Mouse (Mus musculus) ES-E14 (cell line): ENCODE measurements around the gene Rreb1. TPM values are rescaled to one million over a fixed set of nuclear protein-coding genes. Genes with fewer than 3 reads are reported as not detected.

Experiments
- DNase-seq: peaks from one replicate; pipeline ENCODE4 v3.0.0-alpha.2; 2013; ENCODE audit warnings: low read depth, low spot score
- H3K27ac ChIP-seq: 2 replicates; pipeline ENCODE4 v1.5.1; 2012; ENCODE audit warnings: low read depth, mild to moderate bottlenecking, low read length, moderate library complexity, mixed read lengths; ENCODE audit not compliant: poor library complexity, insufficient read depth, severe bottlenecking
- H3K36me3 ChIP-seq: 2 replicates; pipeline ENCODE4 v1.6.1; 2012; ENCODE audit warnings: mild to moderate bottlenecking, low read length, moderate library complexity, mixed read lengths; ENCODE audit not compliant: control insufficient read depth, poor library complexity, insufficient read depth, severe bottlenecking
- H3K4me1 ChIP-seq, 2 experiments: fragments of 150-350 bp in 1 of 2; sonication (generic) in 1 of 2; 2 replicates each; pipeline ENCODE4 v1.6.1; 2012; ENCODE audit warnings: low read length in 2 of 2, mild to moderate bottlenecking in 1 of 2, mixed read lengths in 1 of 2; ENCODE audit not compliant: control insufficient read depth in 2 of 2, insufficient read depth in 2 of 2, poor library complexity in 1 of 2
- H3K4me3 ChIP-seq, 2 experiments: fragments of 150-350 bp in 1 of 2; sonication (generic) in 1 of 2; 2 replicates each; pipeline ENCODE4 v1.5.1; 2012; ENCODE audit warnings: low read length in 2 of 2, low read depth in 1 of 2, mild to moderate bottlenecking in 1 of 2, mixed read lengths in 1 of 2; ENCODE audit not compliant: insufficient read depth in 1 of 2, poor library complexity in 1 of 2, severe bottlenecking in 1 of 2
- H3K9ac ChIP-seq: 2 replicates; pipeline ENCODE4 v1.6.1; 2012; ENCODE audit warnings: low read depth, mild to moderate bottlenecking, low read length, mixed read lengths; ENCODE audit not compliant: poor library complexity, insufficient read depth, severe bottlenecking
- H3K9me3 ChIP-seq: fragments of 150-350 bp; sonication (generic); 2 replicates; pipeline ENCODE4 v1.6.1; 2012; ENCODE audit warnings: low read depth, mild to moderate bottlenecking, low read length; ENCODE audit not compliant: control insufficient read depth, insufficient read depth
- CHD2 ChIP-seq: IDR thresholded peaks from 2 replicates; pipeline ENCODE4 v1.6.1; 2014; ENCODE audit warnings: mild to moderate bottlenecking, low read depth, low read length, inconsistent platforms
- HCFC1 ChIP-seq: IDR thresholded peaks from 2 replicates; pipeline ENCODE4 v1.6.1; 2012; ENCODE audit warnings: low read length, inconsistent platforms, borderline replicate concordance; ENCODE audit not compliant: insufficient read depth
- MAFK ChIP-seq: IDR thresholded peaks from 2 replicates; pipeline ENCODE4 v1.6.1; 2014; ENCODE audit warnings: mild to moderate bottlenecking, low read depth, low read length, inconsistent platforms; ENCODE audit not compliant: insufficient read depth
- ZC3H11A ChIP-seq: IDR thresholded peaks from 2 replicates; pipeline ENCODE4 v1.6.1; 2012; ENCODE audit warnings: low read depth, mild to moderate bottlenecking, inconsistent platforms, low read length, borderline replicate concordance
- ZNF384 ChIP-seq: IDR thresholded peaks from 2 replicates; pipeline ENCODE4 v1.6.1; 2012; ENCODE audit warnings: low read depth, low read length, inconsistent platforms
- in situ Hi-C, 2 experiments: fragments of 600-800 bp; cut with MboI; formaldehyde crosslinking; loops; one replicate each; pipeline ENCODE4 v1.15.1; 2025; ENCODE audit warnings: low sequenced_read_pairs in 2 of 2, inconsistent platforms in 1 of 2; ENCODE audit not compliant: unreplicated experiment in 2 of 2
- total RNA-seq: library from RNA; depleted of rRNA; stranded (reverse); fragments of 300-350 nt; gene quantifications from 2 replicates; pipeline ENCODE4 v1.2.3, GENCODE M21; 2012

The Rreb1 gene
- total RNA-seq, 1 experiment: 14.7 TPM

DNA sequence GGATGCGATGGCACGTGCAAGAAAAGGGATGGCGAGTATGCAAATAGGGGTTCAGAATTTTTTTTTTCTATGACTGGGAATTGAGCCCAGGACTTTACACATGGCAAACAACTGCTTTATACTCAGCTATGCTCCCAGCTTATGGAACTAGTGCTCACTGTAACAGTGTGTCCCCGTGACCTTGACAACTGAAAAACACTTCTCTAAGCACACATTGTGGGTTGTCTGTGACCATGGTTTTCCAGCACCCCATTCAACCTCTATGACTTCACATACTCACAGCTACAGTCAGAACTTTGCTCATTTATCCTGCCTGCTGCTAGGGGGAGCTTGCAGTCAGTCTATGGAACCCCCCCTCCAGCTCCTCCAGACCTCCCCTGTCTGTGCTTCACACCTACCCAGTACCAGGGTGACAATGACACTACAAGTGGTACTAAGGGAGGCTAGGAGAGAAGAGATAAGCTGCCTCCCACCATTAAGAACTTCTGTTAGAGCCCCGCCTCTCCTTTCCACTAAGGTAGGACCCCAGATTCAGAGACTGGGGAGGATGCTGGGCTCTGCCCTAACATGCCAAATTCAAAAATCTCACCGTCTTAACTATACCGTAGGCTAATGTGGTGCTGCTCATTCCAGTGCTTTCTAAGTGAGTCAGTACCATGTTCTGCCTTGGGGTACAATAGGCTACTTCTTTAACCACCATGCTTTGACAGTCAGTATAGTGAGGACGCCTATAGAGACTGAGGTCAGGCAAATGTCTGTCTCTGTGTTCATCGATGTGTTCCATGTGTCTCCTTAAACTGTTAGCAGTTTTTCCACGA lies 145.7 kb downstream of the Rreb1 start:
- in situ Hi-C loops: no loop called here
- TF ChIP-seq MAFK (no peak), ZC3H11A (no peak), CHD2 (no peak), ZNF384 (no peak), HCFC1 (no peak)
- H3K4me3 ChIP-seq: no peak overlapping the region
- H3K36me3 ChIP-seq: peaks cover 6% of the 10 kb centered on the region; the same call in 1 of the 2 replicates
- H3K4me1 ChIP-seq: peaks cover 2 to 5% of the 10 kb centered on the region in 2 experiments; a peak in 1 of 4 replicates
- no peak for DNase-seq
- H3K9me3 ChIP-seq: no peaks in the 10 kb centered on the region
- H3K9ac ChIP-seq: no peak overlapping the region
- H3K27ac ChIP-seq: no peak overlapping the region

DNA sequence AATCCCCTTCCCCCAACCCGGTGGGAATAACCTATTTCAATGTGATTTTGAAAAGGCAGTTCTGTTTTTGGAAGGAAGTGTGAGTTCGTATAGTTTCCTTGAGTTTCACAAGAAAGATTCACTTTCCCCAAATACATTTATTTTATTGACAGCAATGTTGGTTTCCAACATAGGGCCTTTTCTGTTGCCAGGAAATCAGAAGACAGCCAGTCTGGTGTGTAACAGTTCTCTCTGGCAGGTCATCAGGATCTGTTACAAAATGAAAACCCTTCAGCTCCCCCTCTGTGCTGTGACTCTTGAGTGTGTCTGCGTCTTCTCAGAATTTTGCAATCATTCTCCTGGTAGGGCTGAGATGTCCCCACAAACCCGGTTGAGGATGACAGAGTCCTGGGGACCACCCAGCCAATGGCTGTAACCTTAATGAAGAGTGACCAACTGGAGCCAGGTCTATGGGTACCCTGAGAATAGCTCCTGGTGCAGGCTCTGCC lies 146.3 kb downstream of the Rreb1 start:
- no peaks in the 10 kb centered on the region for H3K9me3 ChIP-seq
- H3K36me3 ChIP-seq: peaks cover 10% of the 10 kb centered on the region; the same call in 1 of the 2 replicates
- H3K4me1 ChIP-seq: peaks cover 2 to 5% of the 10 kb centered on the region in 2 experiments; a peak in 1 of 4 replicates
- DNase-seq: no peak
- H3K4me3 ChIP-seq: no peak overlapping the region
- no peak overlapping the region for H3K9ac ChIP-seq
- no peak overlapping the region for H3K27ac ChIP-seq
- TF ChIP-seq CHD2 (no peak), ZC3H11A (no peak), MAFK (no peak), ZNF384 (no peak), HCFC1 (no peak)
- in situ Hi-C loops: no loop called here

DNA sequence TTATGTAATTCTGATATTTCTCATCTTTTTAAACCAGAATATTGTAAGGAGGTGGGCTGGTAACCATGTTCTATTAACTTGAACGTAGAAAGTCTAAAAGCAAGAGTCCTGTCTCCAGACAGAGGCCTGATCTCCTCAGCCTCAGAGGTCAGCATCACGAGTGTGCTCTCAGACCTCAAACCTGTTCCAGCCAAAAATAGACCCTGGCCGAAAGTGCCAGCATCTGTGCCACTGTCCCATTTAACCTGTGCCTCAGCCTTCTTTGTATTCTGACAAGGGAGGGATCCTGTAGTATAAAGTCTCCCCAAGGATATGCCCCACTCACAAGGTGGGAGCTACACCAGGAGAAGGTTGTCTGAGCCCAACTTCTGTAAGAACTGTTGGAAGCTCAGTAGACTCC lies 148.2 kb downstream of the Rreb1 start:
- in situ Hi-C loops: no loop called here
- H3K4me1 ChIP-seq: peaks cover 8 to 17% of the 10 kb centered on the region in 2 experiments; a peak in 3 of 4 replicates

DNA sequence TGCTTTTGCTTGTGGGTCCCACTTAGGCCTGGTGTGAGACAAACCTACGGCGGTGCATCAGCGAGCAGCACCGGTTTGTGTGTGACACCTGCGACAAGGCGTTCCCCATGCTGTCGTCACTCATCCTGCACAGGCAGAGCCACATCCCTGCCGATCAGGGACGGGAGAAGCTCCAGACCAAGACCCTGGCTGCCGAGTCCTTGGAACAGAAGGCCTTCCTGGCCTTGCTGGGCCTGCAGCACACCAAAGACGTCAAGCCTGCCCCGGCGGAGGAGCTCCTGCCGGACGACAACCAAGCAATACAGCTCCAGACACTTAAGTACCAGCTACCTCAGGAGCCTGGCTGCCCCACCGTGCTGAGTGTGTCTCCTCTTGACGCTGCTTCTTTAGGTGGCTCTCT lies 151.3 kb downstream of the Rreb1 start:
- Histone ChIP-seq H3K36me3 (peaks cover 36% of the 10 kb centered on the region), H3K4me3 (peak overlapping the region in 1 of 2 experiments; percentile 32; a peak in 1 of 4 replicates), H3K9ac (no peak overlapping the region), H3K27ac (no peak overlapping the region), H3K4me1 (peaks cover 7 to 15% of the 10 kb centered on the region in 2 experiments; a peak in 3 of 4 replicates), H3K9me3 (no peaks in the 10 kb centered on the region)
- no peak for TF ChIP-seq ZC3H11A
- no peak for TF ChIP-seq HCFC1
- TF ChIP-seq MAFK: no peak
- TF ChIP-seq ZNF384: no peak
- no peak for TF ChIP-seq CHD2
- in situ Hi-C loops: no loop called here
- no peak for DNase-seq

More for the DNA sequence above, 148.2 kb downstream of the Rreb1 start:
- Histone ChIP-seq H3K27ac (no peak overlapping the region), H3K9ac (no peak overlapping the region), H3K4me3 (no peak overlapping the region), H3K9me3 (no peaks in the 10 kb centered on the region), H3K36me3 (peaks cover 27% of the 10 kb centered on the region)
- no peak for DNase-seq
- TF ChIP-seq MAFK: no peak
